Mouse (Mus musculus): ENCODE results near the gene Ltc4s.

Ltc4s gene

GRCm38 (mm10) chr11:50248473-50249171 is 10.2 kb upstream of the Ltc4s start:
- in situ Hi-C loops (cut with MseI, MboI): no loop called here

- in situ Hi-C loops (cut with MseI, MboI): no loop called here
Observed at GRCm38 (mm10) chr11:50245269-50245668, 6.9 kb upstream of the Ltc4s start.

- in situ Hi-C loops (cut with MseI, MboI): no loop called here
Observed at GRCm38 (mm10) chr11:50243926-50244325, 5.5 kb upstream of the Ltc4s start.

GRCm38 (mm10) chr11:50240235-50240911 is 2.0 kb upstream of the Ltc4s start:
- in situ Hi-C loops (cut with MseI, MboI): no loop called here

- in situ Hi-C loops (cut with MseI, MboI): no loop called here
Observed at GRCm38 (mm10) chr11:50238821-50239791, 690 bp upstream of the Ltc4s start.

GRCm38 (mm10) chr11:50236937-50237835 is 1.2 kb downstream of the Ltc4s start:
- in situ Hi-C loops (cut with MseI, MboI): no loop called here

GRCm38 (mm10) chr11:50236540-50236936 is 1.9 kb downstream of the Ltc4s start:
- in situ Hi-C loops (cut with MseI, MboI): no loop called here

- in situ Hi-C loops (cut with MseI, MboI): no loop called here
Observed at GRCm38 (mm10) chr11:50234606-50235005, 3.8 kb downstream of the Ltc4s start.

GRCm38 (mm10) chr11:50233993-50234392 is 4.4 kb downstream of the Ltc4s start:
- in situ Hi-C loops (cut with MseI, MboI): no loop called here

GRCm38 (mm10) chr11:50233022-50233421 is 5.4 kb downstream of the Ltc4s start:
- in situ Hi-C loops (cut with MseI, MboI): no loop called here

- in situ Hi-C loops (cut with MseI, MboI): no loop called here
Observed at GRCm38 (mm10) chr11:50231411-50231810, 7.0 kb downstream of the Ltc4s start.

GRCm38 (mm10) chr11:50230481-50231304 is 7.7 kb downstream of the Ltc4s start:
- in situ Hi-C loops (cut with MseI, MboI): no loop called here

GRCm38 (mm10) chr11:50229252-50229910 is 9.0 kb downstream of the Ltc4s start:
- in situ Hi-C loops (cut with MseI, MboI): no loop called here

- in situ Hi-C loops (cut with MseI, MboI): no loop called here
Observed at GRCm38 (mm10) chr11:50228772-50229171, 9.6 kb downstream of the Ltc4s start.

GRCm38 (mm10) chr11:50227736-50228135 is 10.7 kb downstream of the Ltc4s start:
- in situ Hi-C loops (cut with MseI, MboI): no loop called here

GRCm38 (mm10) chr11:50227226-50227625 is 11.2 kb downstream of the Ltc4s start:
- in situ Hi-C loops (cut with MseI, MboI): no loop called here

GRCm38 (mm10) chr11:50226406-50226805 is 12.0 kb downstream of the Ltc4s start:
- in situ Hi-C loops (cut with MseI, MboI): no loop called here

GRCm38 (mm10) chr11:50225611-50226378 is 12.6 kb downstream of the Ltc4s start:
- in situ Hi-C loops (cut with MseI, MboI): no loop called here

Measured in mouse trophoblast stem cell (cell line).